Mouse (Mus musculus) heart, postnatal 0 days (tissue): Measurements from ENCODE around the gene Lasp1.

Experiments used
- CTCF ChIP-seq: IDR thresholded peaks from 2 replicates; pipeline ENCODE4 v1.5.1; 2016; ENCODE audit warnings: antibody characterized with exemption, control low read depth, low read depth
- EP300 ChIP-seq: IDR thresholded peaks from 2 replicates; pipeline ENCODE4 v1.6.1; 2016; ENCODE audit warnings: antibody characterized with exemption, low read depth

GRCm38 (mm10) chr11:97766154-97766881, 32.5 kb upstream of the Lasp1 start, which contains the start of gene Cwc25:
- no peak for TF ChIP-seq EP300
- TF ChIP-seq CTCF: no peak
